Mouse (Mus musculus): ENCODE results near the gene Slc2a3. TPM values are rescaled to one million over a fixed set of nuclear protein-coding genes. Genes with fewer than 3 reads are reported as not detected.
"Not testable (repeated sequence)": the region's sequence is repeated elsewhere in the genome, so short reads cannot be mapped to it uniquely, and the experiment has no call there.

Gene Slc2a3
- polyA plus RNA-seq, 1 experiment from 2014 or later = 19.9 TPM

GRCm38 (mm10) chr6:122715886-122716285 is 85.6 kb downstream of the Slc2a3 start:
- no peak overlapping the region for H3K4me2 ChIP-seq (replicated peaks)
- no peaks in the 10 kb centered on the region for H3K9me3 ChIP-seq
- 6% methylated on average over 4 of the region's 4 CpGs for WGBS
- no peaks in the 10 kb centered on the region for H3K36me3 ChIP-seq
- no peak overlapping the region for H3K9ac ChIP-seq (replicated peaks)
- H3K27ac ChIP-seq (replicated peaks) = no peak overlapping the region
- H3K27me3 ChIP-seq = no peaks in the 10 kb centered on the region
- no peaks in the 10 kb centered on the region for H3K4me1 ChIP-seq
- no peak for ATAC-seq (replicated peaks)
- H3K4me3 ChIP-seq = no peak overlapping the region

GRCm38 (mm10) chr6:122714707-122715365 is 86.6 kb downstream of the Slc2a3 start:
- no peaks in the 10 kb centered on the region for H3K27me3 ChIP-seq
- H3K4me3 ChIP-seq = no peak overlapping the region
- no peak for ATAC-seq (replicated peaks)
- H3K4me1 ChIP-seq = no peaks in the 10 kb centered on the region
- no peak overlapping the region for H3K9ac ChIP-seq (replicated peaks)
- 63% methylated on average over 7 of the region's 7 CpGs for WGBS
- H3K36me3 ChIP-seq = no peaks in the 10 kb centered on the region
- no peak overlapping the region for H3K4me2 ChIP-seq (replicated peaks)
- no peak overlapping the region for H3K27ac ChIP-seq (replicated peaks)
- H3K9me3 ChIP-seq = no peaks in the 10 kb centered on the region

- H3K4me2 ChIP-seq (replicated peaks); H3K4me1 ChIP-seq; H3K36me3 ChIP-seq; H3K27me3 ChIP-seq; H3K4me3 ChIP-seq; ATAC-seq (replicated peaks); H3K9me3 ChIP-seq; H3K9ac ChIP-seq (replicated peaks); H3K27ac ChIP-seq (replicated peaks): not testable (repeated sequence)
- WGBS = 94% methylated on average over 7 of the region's 7 CpGs
Measured at GRCm38 (mm10) chr6:122713116-122713515, 88.3 kb downstream of the Slc2a3 start.

- WGBS = 84% methylated on average over 2 of the region's 2 CpGs
Measured at GRCm38 (mm10) chr6:122711455-122711854, 90.0 kb downstream of the Slc2a3 start.

GRCm38 (mm10) chr6:122708826-122709225 is 92.6 kb downstream of the Slc2a3 start:
- Histone ChIP-seq H3K9ac (replicated peaks) (no peak overlapping the region), H3K4me2 (replicated peaks) (no peak overlapping the region), H3K4me3 (no peak overlapping the region), H3K36me3 (no peaks in the 10 kb centered on the region), H3K9me3 (no peaks in the 10 kb centered on the region), H3K27ac (replicated peaks) (no peak overlapping the region), H3K27me3 (0 out of 2 replicates have a peak, but pooled peaks cover 4% of the 10 kb centered on the region), H3K4me1 (no peaks in the 10 kb centered on the region)
- 73% methylated on average over 4 of the region's 4 CpGs for WGBS
- no peak for ATAC-seq (replicated peaks)

More at GRCm38 (mm10) chr6:122711455-122711854, 90.0 kb downstream of the Slc2a3 start:
- H3K27me3 ChIP-seq = 0 out of 2 replicates have a peak, but pooled peaks cover 4% of the 10 kb centered on the region
- no peak for ATAC-seq (replicated peaks)
- H3K27ac ChIP-seq (replicated peaks) = no peak overlapping the region
- H3K9me3 ChIP-seq = no peaks in the 10 kb centered on the region
- no peaks in the 10 kb centered on the region for H3K36me3 ChIP-seq
- H3K9ac ChIP-seq (replicated peaks) = no peak overlapping the region
- no peak overlapping the region for H3K4me2 ChIP-seq (replicated peaks)
- no peak overlapping the region for H3K4me3 ChIP-seq
- no peaks in the 10 kb centered on the region for H3K4me1 ChIP-seq

GRCm38 (mm10) chr6:122707036-122707800 is 94.2 kb downstream of the Slc2a3 start, which contains the start of gene Nanog:
Nanog (plus strand) TSS chr6:122707489.
- no peak within 1 kb of the TSS for H3K27ac ChIP-seq (replicated peaks)
- no peak within 1 kb of the TSS for H3K4me2 ChIP-seq (replicated peaks)
- H3K4me3 ChIP-seq = no peak within 1 kb of the TSS
- no peak for ATAC-seq (replicated peaks)
- H3K36me3 ChIP-seq = no peaks in the 10 kb centered on the region
- WGBS = 22% methylated on average over 12 of the region's 12 CpGs
- no peaks in the 10 kb centered on the region for H3K9me3 ChIP-seq
- H3K9ac ChIP-seq (replicated peaks) = no peak within 1 kb of the TSS
- 0 out of 2 replicates have a peak, but pooled peaks cover 4% of the 10 kb centered on the region for H3K27me3 ChIP-seq
- H3K4me1 ChIP-seq = peaks cover 8% of the 10 kb centered on the region

GRCm38 (mm10) chr6:122706337-122706840 is 95.1 kb downstream of the Slc2a3 start:
- H3K4me1 ChIP-seq = peaks cover 8% of the 10 kb centered on the region
- no peak for ATAC-seq (replicated peaks)
- no peak overlapping the region for H3K4me2 ChIP-seq (replicated peaks)
- H3K9me3 ChIP-seq = no peaks in the 10 kb centered on the region
- 75% methylated on average over 12 of the region's 12 CpGs for WGBS
- no peak overlapping the region for H3K9ac ChIP-seq (replicated peaks)
- no peak overlapping the region for H3K4me3 ChIP-seq
- H3K36me3 ChIP-seq = no peaks in the 10 kb centered on the region
- 0 out of 2 replicates have a peak, but pooled peaks cover 4% of the 10 kb centered on the region for H3K27me3 ChIP-seq
- no peak overlapping the region for H3K27ac ChIP-seq (replicated peaks)

- Histone ChIP-seq H3K9ac (replicated peaks) (no peak overlapping the region), H3K9me3 (no peaks in the 10 kb centered on the region), H3K27me3 (0 out of 2 replicates have a peak, but pooled peaks cover 4% of the 10 kb centered on the region), H3K27ac (replicated peaks) (no peak overlapping the region), H3K4me1 (peaks cover 8% of the 10 kb centered on the region), H3K36me3 (no peaks in the 10 kb centered on the region), H3K4me2 (replicated peaks) (no peak overlapping the region), H3K4me3 (no peak overlapping the region)
- WGBS = 13% methylated on average over 1 of the region's 1 CpGs
- ATAC-seq (replicated peaks) = no peak
Measured at GRCm38 (mm10) chr6:122703706-122704105, 97.7 kb downstream of the Slc2a3 start.

GRCm38 (mm10) chr6:122703251-122703650 is 98.2 kb downstream of the Slc2a3 start:
- 0 out of 2 replicates have a peak, but pooled peaks cover 4% of the 10 kb centered on the region for H3K27me3 ChIP-seq
- no peak for ATAC-seq (replicated peaks)
- peak overlapping the region; percentile 49; the same call in 1 of the 2 replicates for H3K4me2 ChIP-seq (replicated peaks)
- H3K9me3 ChIP-seq = no peaks in the 10 kb centered on the region
- 14% methylated on average over 6 of the region's 6 CpGs for WGBS
- H3K27ac ChIP-seq (replicated peaks) = 0 out of 2 replicates have a peak overlapping the region, but pooled peaks have one; percentile 40
- H3K4me3 ChIP-seq = no peak overlapping the region
- no peak overlapping the region for H3K9ac ChIP-seq (replicated peaks)
- no peaks in the 10 kb centered on the region for H3K36me3 ChIP-seq
- peaks cover 8% of the 10 kb centered on the region for H3K4me1 ChIP-seq

GRCm38 (mm10) chr6:122702480-122703124 is 98.8 kb downstream of the Slc2a3 start:
- peak; percentile 83 for ATAC-seq (replicated peaks)
- Histone ChIP-seq H3K27me3 (0 out of 2 replicates have a peak, but pooled peaks cover 4% of the 10 kb centered on the region), H3K27ac (replicated peaks) (0 out of 2 replicates have a peak overlapping the region, but pooled peaks have one; percentile 40), H3K4me2 (replicated peaks) (peak overlapping the region; percentile 49), H3K9me3 (no peaks in the 10 kb centered on the region), H3K4me1 (peaks cover 8% of the 10 kb centered on the region), H3K4me3 (peak overlapping the region; percentile 33), H3K9ac (replicated peaks) (peak overlapping the region; percentile 24), H3K36me3 (no peaks in the 10 kb centered on the region)
- WGBS = 2% methylated on average over 20 of the region's 20 CpGs

- Histone ChIP-seq H3K36me3 (no peaks in the 10 kb centered on the region), H3K4me2 (replicated peaks) (no peak overlapping the region), H3K27ac (replicated peaks) (no peak overlapping the region), H3K9ac (replicated peaks) (no peak overlapping the region), H3K4me3 (no peak overlapping the region), H3K9me3 (no peaks in the 10 kb centered on the region), H3K4me1 (peaks cover 8% of the 10 kb centered on the region), H3K27me3 (no peaks in the 10 kb centered on the region)
- ATAC-seq (replicated peaks) = no peak
- WGBS = 74% methylated on average over 5 of the region's 5 CpGs
Measured at GRCm38 (mm10) chr6:122701816-122702215, 99.6 kb downstream of the Slc2a3 start.

GRCm38 (mm10) chr6:122699628-122700027 is 101.8 kb downstream of the Slc2a3 start:
- 95% methylated on average over 2 of the region's 2 CpGs for WGBS
- not testable (repeated sequence) for H3K9me3 ChIP-seq; H3K4me3 ChIP-seq; H3K4me2 ChIP-seq (replicated peaks); H3K4me1 ChIP-seq; H3K9ac ChIP-seq (replicated peaks); ATAC-seq (replicated peaks); H3K27me3 ChIP-seq; H3K36me3 ChIP-seq; H3K27ac ChIP-seq (replicated peaks)

Data from forebrain, embryonic 15.5 days (tissue).